Mouse (Mus musculus) bone marrow macrophage, adult 2 months (primary cell): ENCODE results near the gene Pigv.

Source experiments
- CTCF ChIP-seq: IDR thresholded peaks from 2 replicates; pipeline ENCODE4 v1.5.1; 2012; ENCODE audit warnings: low read depth, mild to moderate bottlenecking, low read length, moderate library complexity
- POLR2A ChIP-seq: IDR thresholded peaks from 2 replicates; pipeline ENCODE4 v1.6.1; 2012; ENCODE audit warnings: mild to moderate bottlenecking, low read depth, low read length, borderline replicate concordance

DNA sequence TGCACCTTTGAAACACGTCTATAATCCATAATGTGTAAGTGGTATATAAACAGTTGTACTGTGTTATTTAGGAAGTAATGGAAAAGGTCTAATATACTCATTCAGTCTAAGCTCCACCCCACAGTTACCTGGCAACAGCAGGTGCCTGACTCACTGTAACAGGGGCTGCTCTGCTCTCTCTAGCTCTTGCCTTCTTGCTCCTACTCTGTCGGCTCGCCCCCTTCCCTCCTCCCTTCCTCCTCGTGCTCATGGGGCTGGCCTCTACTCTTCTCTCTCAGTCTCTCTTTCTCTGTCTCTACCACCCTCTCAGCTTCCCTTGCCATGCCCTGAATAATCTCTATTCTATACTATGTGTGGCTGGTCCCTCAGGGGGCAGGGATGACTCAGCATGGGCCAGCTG is 15.4 kb downstream of the Pigv start:
- TF ChIP-seq CTCF, result no peak
- TF ChIP-seq POLR2A, result no peak
